Mouse (Mus musculus) kidney, adult 2 months (tissue): Measurements from ENCODE around the gene Kpnb1. TPM values are rescaled to one million over a fixed set of nuclear protein-coding genes. Genes with fewer than 3 reads are reported as not detected.

ENCODE experiments used
- DNase-seq: peaks from one replicate; pipeline ENCODE4 v3.0.0; 2021
- H3K27ac ChIP-seq: fragments of 200-500 bp; 2 replicates; pipeline ENCODE4 v1.5.1; 2012; ENCODE audit warnings: low read depth, low read length, control low read depth, inconsistent platforms; ENCODE audit not compliant: insufficient read depth
- H3K27me3 ChIP-seq: fragments of 200-500 bp; replicated peaks from 2 replicates; pipeline ENCODE4 v1.6.1; 2012; ENCODE audit warnings: mild to moderate bottlenecking, moderate library complexity, low read length, inconsistent platforms; ENCODE audit not compliant: control insufficient read depth, insufficient read depth
- H3K36me3 ChIP-seq: fragments of 200-500 bp; 2 replicates; pipeline ENCODE4 v1.6.1; 2012; ENCODE audit warnings: mild to moderate bottlenecking, moderate library complexity, low read length, inconsistent platforms; ENCODE audit not compliant: control insufficient read depth, insufficient read depth
- H3K4me1 ChIP-seq: fragments of 200-500 bp; 2 replicates; pipeline ENCODE4 v1.6.1; 2011; ENCODE audit warnings: low read length; ENCODE audit not compliant: control insufficient read depth, insufficient read depth
- H3K4me3 ChIP-seq: fragments of 200-500 bp; 2 replicates; pipeline ENCODE4 v1.5.1; 2011; ENCODE audit warnings: mild to moderate bottlenecking, low read depth, low read length, control low read depth; ENCODE audit not compliant: insufficient read depth
- CTCF ChIP-seq: fragments of 200-500 bp; conservative IDR thresholded peaks from 2 replicates; pipeline ENCODE4 v1.5.1; 2011; ENCODE audit warnings: low read depth, mild to moderate bottlenecking, control low read depth, low read length, moderate library complexity, mixed read lengths; ENCODE audit not compliant: insufficient read depth, insufficient read length
- POLR2A ChIP-seq: fragments of 200-500 bp; IDR thresholded peaks from one replicate; pipeline ENCODE4 v1.6.1; 2011; ENCODE audit warnings: low read depth, low read length, control low read depth
- WGBS: fragments of 180-500 bp; shearing (Covaris S2); methylation state at CpG from one replicate; pipeline ENCODE4 v1.1.7; 2018; 5-methylcytosine and 5-hydroxymethylcytosine counted together
- polyA plus RNA-seq: library from polyadenylated mRNA; depleted of rRNA; stranded (reverse); fragments of >200 nt; gene quantifications from 2 replicates; pipeline ENCODE4 v1.2.3, GENCODE M21; 2012

Kpnb1 gene
- polyA plus RNA-seq, 1 experiment, result 25.6 TPM

DNA sequence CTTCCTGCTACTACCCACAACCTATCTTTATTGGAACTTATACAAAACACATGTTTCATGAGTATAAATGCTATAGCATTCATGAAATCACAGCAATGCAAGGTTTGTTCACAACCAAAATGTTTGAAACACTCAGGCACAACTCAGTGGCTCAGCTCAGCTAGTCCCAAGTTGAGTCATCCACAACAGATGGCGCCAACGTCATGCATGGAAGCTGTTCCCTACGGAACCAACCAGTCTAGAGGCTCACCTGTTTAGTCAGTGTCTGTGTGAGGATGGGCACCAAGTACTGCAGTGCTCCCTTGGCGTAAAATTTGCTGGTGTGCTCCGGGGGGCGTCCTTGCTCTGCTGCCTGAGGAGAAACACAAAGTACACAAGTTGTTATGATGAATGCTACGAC lies 12.2 kb downstream of the Kpnb1 start:
- 89% methylated on average over 7 of the region's 7 CpGs for WGBS
- no peak overlapping the region for H3K4me3 ChIP-seq
- DNase-seq, result no peak
- TF ChIP-seq POLR2A, result no peak
- peak; percentile 16; the same call in 1 of the 2 replicates for TF ChIP-seq CTCF
- no peak overlapping the region for H3K27ac ChIP-seq
- no peaks in the 10 kb centered on the region for H3K4me1 ChIP-seq
- peaks cover 9% of the 10 kb centered on the region for H3K36me3 ChIP-seq
- H3K27me3 ChIP-seq, result no peaks in the 10 kb centered on the region

- peaks cover 14% of the 10 kb centered on the region for H3K36me3 ChIP-seq
- 80% methylated on average over 6 of the region's 6 CpGs for WGBS
- no peak overlapping the region for H3K4me3 ChIP-seq
- no peaks in the 10 kb centered on the region for H3K27me3 ChIP-seq
- TF ChIP-seq CTCF (no peak), POLR2A (no peak)
- DNase-seq, result no peak
- no peak overlapping the region for H3K27ac ChIP-seq
- no peaks in the 10 kb centered on the region for H3K4me1 ChIP-seq
These were observed 27.3 kb downstream of the Kpnb1 start for GRCm38 (mm10) chr11:97160341-97160740.

GRCm38 (mm10) chr11:97156999-97157398 lies 30.7 kb downstream of the Kpnb1 start:
- Histone ChIP-seq H3K27me3 (no peaks in the 10 kb centered on the region), H3K4me1 (no peaks in the 10 kb centered on the region), H3K4me3 (no peak overlapping the region), H3K27ac (no peak overlapping the region), H3K36me3 (peaks cover 2% of the 10 kb centered on the region; the same call in 1 of the 2 replicates)
- WGBS, result 80% methylated on average over 7 of the region's 7 CpGs
- DNase-seq, result no peak
- TF ChIP-seq POLR2A (no peak), CTCF (no peak)

- H3K27ac ChIP-seq, result no peak overlapping the region
- no peaks in the 10 kb centered on the region for H3K4me1 ChIP-seq
- no peak for TF ChIP-seq CTCF
- no peak for TF ChIP-seq POLR2A
- no peaks in the 10 kb centered on the region for H3K36me3 ChIP-seq
- no peaks in the 10 kb centered on the region; the same call in 1 of the 2 replicates for H3K27me3 ChIP-seq
- H3K4me3 ChIP-seq, result no peak overlapping the region
- no peak for DNase-seq
- WGBS, result 55% methylated on average over 10 of the region's 10 CpGs
These were observed 34.9 kb downstream of the Kpnb1 start for GRCm38 (mm10) chr11:97152662-97153287.

DNA sequence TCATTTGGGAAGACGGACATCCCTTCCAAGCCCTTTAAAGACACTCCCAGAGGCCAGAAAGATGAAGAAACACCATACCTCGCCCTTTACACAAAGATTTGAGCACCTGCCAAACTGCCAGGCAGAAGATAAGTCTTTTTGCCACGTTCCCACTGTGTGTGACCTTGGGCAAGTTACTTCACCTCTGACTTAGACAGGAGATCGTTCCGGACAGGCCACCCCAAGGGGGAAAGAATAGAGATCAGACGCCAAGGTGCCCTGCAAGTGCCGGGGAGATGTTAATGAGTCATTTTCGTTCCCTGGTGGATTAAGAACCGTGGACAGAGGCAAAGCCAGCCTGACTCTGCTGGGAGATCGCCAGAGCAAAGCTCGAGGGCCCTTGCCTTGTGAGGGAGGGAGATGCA lies 35.7 kb downstream of the Kpnb1 start:
- Histone ChIP-seq H3K36me3 (no peaks in the 10 kb centered on the region), H3K4me3 (no peak overlapping the region), H3K27ac (no peak overlapping the region), H3K4me1 (no peaks in the 10 kb centered on the region), H3K27me3 (no peaks in the 10 kb centered on the region; the same call in 1 of the 2 replicates)
- no peak for TF ChIP-seq CTCF
- TF ChIP-seq POLR2A, result no peak
- DNase-seq, result peak; percentile 53
- WGBS, result 4% methylated on average over 11 of the region's 11 CpGs

DNA sequence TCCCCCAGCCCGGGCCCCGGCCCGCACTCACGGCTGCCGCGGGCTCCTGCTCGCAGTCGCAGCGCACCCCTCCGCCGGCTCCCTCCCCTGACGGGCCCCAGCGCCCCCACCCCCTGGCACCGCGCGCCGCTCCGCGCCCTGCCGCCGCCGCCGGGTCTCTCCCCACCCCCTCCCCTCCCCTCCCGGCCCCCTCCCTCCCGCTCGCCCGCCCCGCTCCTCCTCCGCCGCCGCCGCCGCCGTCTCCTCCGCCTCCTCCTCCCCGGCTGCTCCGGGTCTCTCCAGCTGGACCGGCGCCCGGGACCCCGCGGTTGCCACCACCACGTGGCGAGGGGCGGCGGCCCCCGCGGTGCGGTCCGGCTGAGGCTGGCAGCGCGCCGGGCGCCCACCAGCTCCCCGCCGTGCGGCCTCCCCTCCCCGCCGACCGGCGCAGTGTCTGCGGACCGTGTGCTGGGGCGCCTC lies 36.3 kb downstream of the Kpnb1 start, which contains the start of gene Tbkbp1:
Gene Tbkbp1 (minus strand): TSS at position 153 of the 459 bp plus-strand sequence.
- TF ChIP-seq POLR2A (no peak), CTCF (no peak)
- Histone ChIP-seq H3K36me3 (no peaks in the 10 kb centered on the region), H3K27ac (peak within 1 kb of the TSS; percentile 83), H3K4me1 (no peaks in the 10 kb centered on the region), H3K27me3 (no peaks in the 10 kb centered on the region; the same call in 1 of the 2 replicates), H3K4me3 (peak within 1 kb of the TSS; percentile 77)
- 1% methylated on average over 39 of the region's 64 CpGs for WGBS
- DNase-seq, result no peak
